Mouse (Mus musculus) adrenal gland, adult 8-10 months (tissue): ENCODE measurements around the gene Fbln1. TPM values are rescaled to one million over a fixed set of nuclear protein-coding genes. Genes with fewer than 3 reads are reported as not detected.

ENCODE experiments used
- DNase-seq: peaks from one replicate; pipeline ENCODE4 v3.0.0; 2022
- total RNA-seq, 4 experiments: library from RNA; stranded (reverse); gene quantifications; 2 replicates each; pipeline ENCODE4 v1.2.4; 2022

Gene Fbln1
- total RNA-seq, 4 experiments from 2014 or later, result 24.9 to 34.2 (median 29.2) TPM

- DNase-seq, result no peak
Measured at GRCm38 (mm10) chr15:85206703-85207075, 940 bp downstream of the Fbln1 start.

DNA sequence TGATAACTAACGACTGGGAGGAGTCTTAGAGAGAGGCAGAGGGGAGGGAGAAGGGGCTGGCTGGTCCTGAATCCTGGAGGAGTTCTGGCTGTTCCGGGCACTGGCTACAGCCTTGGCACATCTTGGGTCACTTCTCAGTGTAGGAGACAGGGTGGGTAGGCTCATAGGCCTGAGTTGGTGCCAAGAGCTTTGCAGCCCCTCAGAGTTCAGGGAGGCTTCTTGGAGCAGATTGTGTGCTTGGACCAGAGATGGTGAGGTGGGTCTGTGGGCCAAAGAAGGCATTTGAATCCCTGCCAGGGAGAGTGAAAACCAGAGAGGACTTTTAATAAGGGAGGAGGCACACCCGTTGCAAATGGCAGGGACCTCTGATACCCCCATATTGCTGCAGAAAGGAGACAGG is 1.3 kb downstream of the Fbln1 start:
- no peak for DNase-seq

- no peak for DNase-seq
Measured at GRCm38 (mm10) chr15:85207763-85208162, 2.0 kb downstream of the Fbln1 start.

DNA sequence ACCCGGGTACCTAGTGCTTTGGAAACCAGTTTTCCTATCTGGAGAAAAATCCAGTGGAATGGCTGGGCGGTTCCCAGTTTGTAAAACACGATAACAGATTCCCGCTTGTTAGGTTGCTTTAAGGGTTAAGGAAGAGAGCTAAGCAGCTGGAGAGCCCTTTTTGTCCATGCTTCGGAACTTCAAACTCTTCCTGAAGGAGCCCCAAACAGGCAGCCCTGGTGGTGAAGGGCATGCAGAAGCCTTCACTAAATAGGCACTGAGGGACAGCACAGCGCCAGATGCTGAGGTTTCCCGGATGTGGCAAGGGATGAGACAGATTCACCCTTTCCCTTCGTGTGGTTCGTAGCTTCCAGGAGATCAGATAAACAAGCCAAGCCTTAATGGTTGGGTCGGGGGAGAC is 2.6 kb downstream of the Fbln1 start:
- DNase-seq, result no peak

GRCm38 (mm10) chr15:85209341-85209740 is 3.6 kb downstream of the Fbln1 start:
- DNase-seq, result no peak

- no peak for DNase-seq
Measured at GRCm38 (mm10) chr15:85210686-85211085, 4.9 kb downstream of the Fbln1 start.

DNA sequence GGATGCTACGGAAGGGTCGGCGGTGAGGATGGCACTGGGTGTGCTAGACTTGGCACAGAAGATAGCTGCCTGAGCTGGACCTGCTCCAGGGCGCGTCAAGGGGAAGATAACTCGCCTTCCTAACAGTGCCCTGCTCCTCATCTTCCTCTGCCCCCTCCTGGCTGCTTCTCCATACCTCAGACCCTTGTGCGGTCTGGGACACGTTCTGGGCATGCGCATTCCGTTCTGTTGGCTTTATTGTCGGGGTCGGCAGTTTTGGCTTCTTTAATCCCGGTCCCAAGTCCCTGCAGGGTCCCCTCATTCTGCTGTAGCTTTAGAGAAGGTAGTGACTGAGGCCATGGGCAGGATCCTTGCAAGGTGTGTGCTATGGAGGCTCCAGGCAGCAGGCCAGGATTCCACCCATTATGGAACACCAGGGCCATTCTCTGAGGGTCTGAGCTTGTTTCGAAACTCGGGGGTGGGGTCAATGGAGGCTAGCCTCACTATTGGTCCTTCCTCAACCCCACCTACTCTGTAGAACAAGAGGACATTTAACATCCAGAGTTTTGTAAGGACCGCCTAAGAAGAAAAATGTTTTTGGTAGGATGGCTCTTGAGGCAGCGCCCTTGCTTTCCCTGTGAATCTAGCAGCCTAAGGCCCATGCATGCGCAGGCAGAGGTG is 5.5 kb downstream of the Fbln1 start:
- DNase-seq, result no peak

DNA sequence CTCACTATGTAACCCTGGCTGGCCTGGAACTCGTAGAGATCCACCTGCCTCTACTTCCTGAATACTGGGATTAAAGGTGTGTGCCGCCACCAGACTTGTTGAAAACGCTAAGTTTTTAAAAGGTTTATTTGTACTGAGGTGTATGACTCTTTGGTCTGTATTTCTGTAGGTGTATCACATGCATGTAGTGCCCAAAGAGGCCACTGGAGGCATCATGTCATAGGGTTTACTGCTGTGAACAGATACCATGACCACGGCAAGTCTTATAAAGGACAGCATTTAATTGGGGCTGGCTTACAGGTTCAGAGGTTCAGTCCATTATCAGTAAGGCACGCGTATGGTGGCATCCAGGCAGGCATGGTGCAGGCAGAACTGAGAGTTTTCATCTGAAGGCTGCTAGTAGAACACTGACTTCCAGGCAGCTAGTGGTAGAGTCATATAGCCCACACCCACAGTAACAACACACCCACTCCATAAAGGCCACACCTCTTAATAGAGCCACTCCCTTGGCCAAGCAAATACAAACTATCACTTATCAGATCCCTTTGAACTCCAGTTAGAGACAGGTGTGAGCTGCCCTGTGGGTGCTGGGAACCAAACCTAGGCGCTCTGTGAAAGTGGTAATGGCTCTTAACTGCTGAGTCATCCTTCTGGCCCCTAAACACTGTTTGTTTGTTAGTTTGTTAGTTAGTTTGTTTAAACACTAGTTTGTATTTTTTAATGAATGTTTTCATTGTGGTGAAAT is 10.5 kb downstream of the Fbln1 start:
- no peak for DNase-seq

DNA sequence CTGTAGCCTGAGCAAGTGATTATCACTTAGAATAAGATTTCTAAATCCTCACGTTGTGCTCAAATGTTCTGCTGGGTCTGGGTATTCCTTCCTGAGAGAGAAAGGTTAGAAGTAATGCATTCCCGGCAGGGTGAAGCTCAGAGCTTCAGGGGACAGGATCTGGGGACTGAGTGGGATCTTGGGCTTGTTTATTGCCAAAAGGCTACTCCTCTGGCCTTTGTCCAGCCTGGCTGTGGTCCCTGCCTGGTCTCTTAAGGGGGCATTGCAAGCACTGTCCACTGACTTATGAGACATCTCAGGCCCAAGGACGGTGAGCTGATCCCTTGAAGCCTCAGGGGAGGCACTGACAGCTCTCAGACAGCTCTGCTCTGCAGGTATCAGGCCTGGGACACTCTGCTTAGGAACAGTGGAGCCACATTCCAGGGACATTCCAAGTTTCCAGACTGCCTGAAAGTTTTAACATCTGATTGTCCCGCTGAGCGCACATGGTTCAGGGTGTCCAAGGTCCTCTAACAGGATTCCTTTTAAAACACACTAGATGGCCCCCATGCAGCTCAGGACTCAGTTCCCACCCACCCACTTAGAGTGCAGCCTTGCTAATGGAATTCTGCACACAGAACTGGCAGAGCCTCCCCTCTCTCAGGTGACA is 13.0 kb downstream of the Fbln1 start:
- DNase-seq, result no peak

DNA sequence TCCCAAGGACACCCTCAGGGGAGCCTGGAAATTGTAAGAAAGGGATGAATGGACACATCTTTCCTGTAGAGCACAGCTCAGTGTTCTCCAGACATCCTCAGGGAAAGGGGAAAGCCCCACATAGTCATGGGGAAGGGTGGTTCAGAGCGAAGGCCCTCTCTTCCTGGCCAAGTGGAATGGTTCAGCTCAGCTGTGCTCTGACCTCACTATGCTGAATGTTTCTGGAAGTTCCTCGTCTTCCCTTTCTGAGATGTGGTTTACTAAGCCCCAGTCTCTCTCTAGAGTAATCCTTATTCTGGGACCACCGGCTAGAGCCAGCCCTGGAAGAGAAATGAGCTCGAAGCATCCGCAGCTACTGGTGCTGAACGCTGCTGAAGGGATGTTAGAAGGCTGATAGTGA is 14.6 kb downstream of the Fbln1 start:
- no peak for DNase-seq

DNA sequence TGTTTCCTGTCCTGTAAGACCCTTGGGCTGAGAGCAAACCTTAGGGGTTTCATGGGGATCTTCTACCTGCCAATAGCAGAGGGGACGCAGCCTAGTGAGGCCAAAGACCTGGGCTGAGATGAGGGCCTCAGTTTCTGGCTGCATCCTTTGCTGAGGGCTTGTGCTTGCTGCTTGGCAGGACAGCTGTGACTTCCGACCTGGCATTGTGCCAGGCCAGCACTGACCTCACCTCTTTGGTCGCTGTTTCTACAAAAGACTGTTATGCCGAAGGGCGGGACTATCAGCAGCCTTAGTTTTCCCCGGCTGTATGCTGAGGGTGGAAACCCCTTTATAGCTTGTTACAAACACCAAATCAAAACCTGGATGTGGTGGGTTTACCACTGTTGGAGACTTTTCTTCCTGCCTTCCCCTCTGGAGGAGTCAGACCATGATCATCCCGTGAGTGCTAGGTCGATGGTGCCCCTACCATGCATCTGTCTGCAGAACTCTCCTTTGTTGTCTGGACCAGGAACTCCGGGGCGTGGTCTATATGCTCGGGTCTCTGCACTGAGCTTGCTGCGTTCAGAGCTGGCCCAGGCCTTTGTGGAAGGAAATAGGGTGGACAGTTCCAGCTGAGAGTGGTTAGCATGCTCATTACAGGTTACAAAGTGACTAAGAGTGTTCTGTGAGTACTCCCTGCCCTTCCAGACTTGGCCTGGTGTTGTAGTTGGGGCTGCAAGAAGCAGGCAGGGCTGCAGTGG is 15.5 kb downstream of the Fbln1 start:
- no peak for DNase-seq

GRCm38 (mm10) chr15:85225693-85226092 is 19.9 kb downstream of the Fbln1 start:
- no peak for DNase-seq

DNA sequence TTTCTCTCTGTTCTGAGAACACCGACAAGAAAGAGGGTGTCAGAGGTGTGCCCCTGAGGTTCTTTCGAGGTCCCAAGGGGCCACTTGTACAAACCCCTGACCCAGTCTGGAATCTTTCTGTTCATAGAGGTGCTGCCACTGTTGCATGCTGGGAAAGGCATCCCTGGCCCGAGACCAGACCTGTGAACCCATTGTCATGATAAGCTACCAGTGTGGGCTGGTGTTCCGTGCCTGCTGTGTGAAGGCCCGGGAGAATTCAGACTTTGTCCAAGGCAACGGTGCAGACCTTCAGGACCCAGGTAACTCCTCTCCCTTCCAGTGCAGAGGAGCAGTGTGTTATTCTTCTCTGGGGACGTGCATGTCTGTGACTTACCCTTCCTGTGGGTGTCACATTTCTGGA is 21.1 kb downstream of the Fbln1 start:
- no peak for DNase-seq

- no peak for DNase-seq
Measured at GRCm38 (mm10) chr15:85228568-85228967, 22.8 kb downstream of the Fbln1 start.

GRCm38 (mm10) chr15:85229960-85230535 is 24.3 kb downstream of the Fbln1 start:
- DNase-seq, result no peak

DNA sequence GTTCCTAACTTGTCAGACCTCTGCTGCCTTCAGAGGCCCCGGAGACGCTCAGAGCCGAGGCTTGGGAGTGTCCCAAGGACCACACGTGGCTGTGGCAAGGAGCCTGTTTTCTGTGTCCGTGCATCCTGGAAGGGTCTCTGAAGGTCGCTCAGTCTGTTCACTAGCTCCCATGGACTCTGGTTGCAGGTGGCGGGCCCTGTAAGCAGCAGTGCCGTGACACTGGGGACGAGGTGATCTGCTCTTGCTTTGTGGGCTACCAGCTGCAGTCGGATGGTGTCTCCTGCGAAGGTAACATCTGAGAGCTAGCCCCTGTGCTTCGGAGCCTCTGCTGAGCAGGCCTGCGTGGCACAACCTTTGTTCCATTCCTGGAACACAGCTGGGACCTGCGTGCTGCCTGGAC is 24.9 kb downstream of the Fbln1 start:
- no peak for DNase-seq

GRCm38 (mm10) chr15:85231443-85232255 is 25.9 kb downstream of the Fbln1 start:
- DNase-seq, result peak; percentile 75

DNA sequence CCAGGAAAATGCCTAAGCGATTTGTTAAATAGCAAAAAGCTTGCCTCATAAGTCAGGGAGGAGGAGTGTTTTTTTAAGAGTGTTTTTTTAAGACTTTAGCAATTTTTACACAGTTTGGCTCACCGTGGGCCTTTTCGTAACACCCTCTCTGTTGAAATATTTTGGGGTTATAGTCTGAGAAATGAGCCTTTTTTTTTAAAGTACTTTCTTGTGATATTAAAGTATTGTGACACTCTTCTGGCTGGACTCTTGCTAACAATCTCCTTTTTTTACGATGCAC is 26.4 kb downstream of the Fbln1 start:
- no peak for DNase-seq

- no peak for DNase-seq
Measured at GRCm38 (mm10) chr15:85232543-85233250, 26.9 kb downstream of the Fbln1 start.

DNA sequence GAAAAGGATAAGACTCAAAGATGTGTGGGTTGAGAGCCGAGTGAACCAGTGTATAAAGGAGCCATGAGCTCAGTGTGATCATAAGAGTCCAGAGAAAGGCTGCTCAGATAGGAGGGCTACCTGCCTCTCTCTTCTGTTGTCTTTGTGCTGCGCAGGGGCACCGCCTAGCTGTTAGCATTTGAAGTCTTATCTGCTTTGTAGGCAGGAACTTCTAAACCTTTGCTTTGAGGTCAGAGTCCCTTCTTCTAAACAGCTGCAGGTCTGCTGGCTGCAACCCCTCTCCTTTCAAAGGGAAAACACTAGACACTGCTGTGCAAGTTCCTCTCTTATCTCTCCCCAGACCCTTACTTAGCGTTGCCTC is 27.5 kb downstream of the Fbln1 start:
- DNase-seq, result no peak

- no peak for DNase-seq
Measured at GRCm38 (mm10) chr15:85233690-85234089, 27.9 kb downstream of the Fbln1 start.
